10 mouse cellular contexts compared by ENCODE assay signal in genomic region chr14:50833964-50834363, GRCm38 (mm10). TPM values are rescaled to one million over a fixed set of nuclear protein-coding genes. Genes with fewer than 3 reads are reported as not detected.
DNase-seq lines count a peak whose midpoint lies in the region; ATAC-seq and TF ChIP-seq lines count a peak whose summit lies in the region.
"Had no signal": no experiment of that assay in that cellular context is flagged by ENCODE, and none has a peak within 500 bp of the region (broad histone marks: within the 10 kb centered on the region; RNA-seq: fewer than 3 reads in every experiment).

No protein-coding gene starts in this region.

- H3K27me3 ChIP-seq in CH12.LX (replicated peaks) = no peaks in the 10 kb centered on the region
- no peaks in the 10 kb centered on the region for H3K27me3 ChIP-seq in forebrain, embryonic 16.5 days (replicated peaks; ENCODE audit: control insufficient read depth, insufficient read depth, low read length)

- no peak overlapping the region for H3K4me2 ChIP-seq in CH12.LX (ENCODE audit: insufficient read depth, low read depth, poor library complexity, severe bottlenecking)
- no peak overlapping the region for H3K4me2 ChIP-seq in forebrain, embryonic 16.5 days (ENCODE audit: low read length)

- no peak for DNase-seq in frontal cortex, postnatal 36 days (ENCODE audit: low spot score in 2 of 2)
- peak; percentile 36 for DNase-seq in CH12.LX (ENCODE audit: extremely low read depth)
- DNase-seq in cerebellum, postnatal 25 days = peak; percentile 70 to 82
- DNase-seq in lung, postnatal 14 days = peak; percentile 32
- no peak for DNase-seq in layer of hippocampus, postnatal 36 days
- DNase-seq: embryo, embryonic 11 days had no signal

- 86% methylated on average over 10 of the region's 10 CpGs for WGBS in forebrain, embryonic 16.5 days

- ATAC-seq in frontal cortex, adult (ENCODE audit: low TSS enrichment) = 0 out of 2 replicates have a peak, but pooled peaks have one; percentile 16
- ATAC-seq in forebrain, embryonic 16.5 days = no peak
- ATAC-seq in inflammation-experienced regulatory T-cells, adult 6 months = no peak

- H3K79me2 ChIP-seq in CH12.LX (replicated peaks; ENCODE audit: control insufficient read depth, extremely low read depth, insufficient read depth, poor library complexity, severe bottlenecking) = no peaks in the 10 kb centered on the region

- no peak for TF ChIP-seq CTCF in CH12.LX (conservative IDR thresholded peaks at IDR 0.05 in 1 of 2, IDR thresholded peaks at IDR 0.05 in 1 of 2; ENCODE audit: low read depth in 2 of 2, low read length in 2 of 2)

- in situ Hi-C loops in CH12.LX (cut with MboI; ENCODE audit: low pct_ligation_motif_present, low pct_unique_long_range_greater_than_20kb, low sequenced_read_pairs) = no loop called here

- no peak for TF ChIP-seq EP300 in CH12.LX (IDR thresholded peaks at IDR 0.05; ENCODE audit: low read length)

- no peak overlapping the region for H3K27ac ChIP-seq in CH12.LX (ENCODE audit: insufficient read depth, low read depth)
- no peak overlapping the region for H3K27ac ChIP-seq in forebrain, embryonic 16.5 days (ENCODE audit: low read length)

- H3K36me3 ChIP-seq in CH12.LX (replicated peaks in 1 of 2; ENCODE audit: control insufficient read depth in 1 of 2, insufficient read depth in 1 of 2, low read length in 1 of 2) = peaks cover 47 to 86% of the 10 kb centered on the region in 2 experiments
- H3K36me3 ChIP-seq in forebrain, embryonic 16.5 days (ENCODE audit: control insufficient read depth, insufficient read depth) = no peaks in the 10 kb centered on the region

- no peak overlapping the region for H3K4me3 ChIP-seq in CH12.LX (replicated peaks in 1 of 3; ENCODE audit: low read depth in 2 of 3, low read length in 2 of 3, poor library complexity in 1 of 3)
- H3K4me3 ChIP-seq in forebrain, embryonic 16.5 days (replicated peaks; ENCODE audit: low read length) = no peak overlapping the region

- TF ChIP-seq POLR2A in CH12.LX (IDR thresholded peaks at IDR 0.05; ENCODE audit: low read depth, low read length) = no peak

- H3K9me3 ChIP-seq in CH12.LX (replicated peaks; ENCODE audit: low read length) = no peaks in the 10 kb centered on the region
- no peaks in the 10 kb centered on the region for H3K9me3 ChIP-seq in forebrain, embryonic 16.5 days (ENCODE audit: control insufficient read depth, low read length)

- H3K9ac ChIP-seq in CH12.LX (ENCODE audit: insufficient read depth, low read depth) = no peak overlapping the region
- no peak overlapping the region for H3K9ac ChIP-seq in forebrain, embryonic 16.5 days (replicated peaks; ENCODE audit: low read depth, low read length)

- TF ChIP-seq RAD21 in CH12.LX (IDR thresholded peaks at IDR 0.05; ENCODE audit: low read depth, low read length) = no peak

- dilution Hi-C loops in CH12.LX (cut with MboI; ENCODE audit: extremely low pct_ligation_motif_present, extremely low pct_unique_long_range_greater_than_20kb, low sequenced_read_pairs) = no loop called here

- H3K4me1 ChIP-seq in CH12.LX (ENCODE audit: control insufficient read depth in 1 of 2, insufficient read depth in 2 of 2) = peaks cover 0 to 20% of the 10 kb centered on the region in 2 experiments; a peak in 2 of 4 replicates
- H3K4me1 ChIP-seq in forebrain, embryonic 16.5 days (replicated peaks; ENCODE audit: control insufficient read depth, insufficient read depth, low read length) = no peaks in the 10 kb centered on the region

TF ChIP-seq in CH12.LX, 34 proteins besides CTCF, POLR2A, EP300 and RAD21:
- TF ChIP-seq BHLHE40 (IDR thresholded peaks at IDR 0.05; ENCODE audit: low read depth, low read length) (no peak), SMC3 (IDR thresholded peaks at IDR 0.05; ENCODE audit: low read depth, low read length) (no peak), ZKSCAN1 (IDR thresholded peaks at IDR 0.05; ENCODE audit: borderline replicate concordance, low read depth, low read length) (no peak), MAFK (IDR thresholded peaks at IDR 0.05; ENCODE audit: insufficient replicate concordance, low read length) (no peak), GABPA (IDR thresholded peaks at IDR 0.05; ENCODE audit: insufficient replicate concordance, low read depth, low read length) (no peak), ZMIZ1 (IDR thresholded peaks at IDR 0.05; ENCODE audit: low read depth, low read length) (no peak), ELF1 (IDR thresholded peaks at IDR 0.05; ENCODE audit: low read depth, low read length) (no peak), IRF4 (IDR thresholded peaks at IDR 0.05; ENCODE audit: low read depth, low read length) (no peak), SIN3A (IDR thresholded peaks at IDR 0.05; ENCODE audit: low read length) (no peak), UBTF (IDR thresholded peaks at IDR 0.05; ENCODE audit: low read depth, low read length) (no peak)
TF ChIP-seq in CH12.LX: peak in this region for 0.

RNA-seq across cellular contexts. Expression of gene Parp2, which starts 26.3 kb away (rescaled TPM):
- total RNA-seq in CH12.LX (2012; rRNA removed) (55.9 and 64.6 TPM in 2 replicates), CH12.LX (2014; rRNA removed) (95.9 and 117 TPM in 2 replicates)
- 82.3 and 90.9 TPM in 2 replicates for polyA plus RNA-seq in CH12.LX (2012; ENCODE audit: insufficient read length, low read depth)
- 53.3 and 56.7 TPM in 2 replicates for polyA plus RNA-seq in forebrain, embryonic 16.5 days (2015; fragmentation: Nextera tagmentation; extraction: Ambion mirVana)
- 10 to 100 TPM; 25.3 to 31.1 TPM for total RNA-seq in layer of hippocampus, postnatal 36 days (2021)
- 100 to 1,000 TPM in 2 of 3 experiments, 10 to 100 TPM in 1; 75.1 to 115 (median 101) TPM for polyA plus RNA-seq in inflammation-experienced regulatory T-cells, adult 6 months (2017; shearing (Covaris generic))

RNA-seq across cellular contexts. Expression of gene Ccnb1ip1, which starts 26.4 kb away (rescaled TPM):
- 2.7 and 4.2 TPM in 2 replicates for total RNA-seq in CH12.LX (2012; rRNA removed)
- total RNA-seq in CH12.LX (2014; rRNA removed) = not detected in 2 replicates
- polyA plus RNA-seq in CH12.LX (2012; ENCODE audit: insufficient read length, low read depth) = not detected in 2 replicates
- not detected in 2 replicates for polyA plus RNA-seq in forebrain, embryonic 16.5 days (2015; fragmentation: Nextera tagmentation; extraction: Ambion mirVana)
- not detected for total RNA-seq in layer of hippocampus, postnatal 36 days (2021)
- not detected for polyA plus RNA-seq in inflammation-experienced regulatory T-cells, adult 6 months (2017; shearing (Covaris generic))
- polyA plus RNA-seq: large intestine, adult 2 months had no signal

RNA-seq across cellular contexts. Expression of gene Tep1, which starts 36.4 kb away (rescaled TPM):
- total RNA-seq in CH12.LX (2012; rRNA removed) (12.2 and 14.7 TPM in 2 replicates), CH12.LX (2014; rRNA removed) (3.5 and 4.1 TPM in 2 replicates)
- 12.9 and 14.0 TPM in 2 replicates for polyA plus RNA-seq in CH12.LX (2012; ENCODE audit: insufficient read length, low read depth)
- polyA plus RNA-seq in forebrain, embryonic 16.5 days (2015; fragmentation: Nextera tagmentation; extraction: Ambion mirVana) = 1.1 and 2.2 TPM in 2 replicates
- total RNA-seq in layer of hippocampus, postnatal 36 days (2021) = 1 to 10 TPM; 2.0 to 4.6 TPM
- 10 to 100 TPM; 16.0 to 28.0 (median 19.8) TPM for polyA plus RNA-seq in inflammation-experienced regulatory T-cells, adult 6 months (2017; shearing (Covaris generic))

RNA-seq across cellular contexts. Expression of gene Ttc5, which starts 48.6 kb away (rescaled TPM):
- total RNA-seq in CH12.LX (2012; rRNA removed) = 53.4 and 57.8 TPM in 2 replicates
- 65.0 and 72.1 TPM in 2 replicates for total RNA-seq in CH12.LX (2014; rRNA removed)
- 44.3 and 44.5 TPM in 2 replicates for polyA plus RNA-seq in CH12.LX (2012; ENCODE audit: insufficient read length, low read depth)
- 124 and 132 TPM in 2 replicates for polyA plus RNA-seq in forebrain, embryonic 16.5 days (2015; fragmentation: Nextera tagmentation; extraction: Ambion mirVana)
- 10 to 100 TPM; 63.5 to 65.5 TPM for total RNA-seq in layer of hippocampus, postnatal 36 days (2021)
- polyA plus RNA-seq in inflammation-experienced regulatory T-cells, adult 6 months (2017; shearing (Covaris generic)) = 100 to 1,000 TPM in 2 of 3 experiments, 10 to 100 TPM in 1; 98.6 to 131 (median 123) TPM

Comparison
In these comparisons a context has a peak if more than half of its experiments do, and no peak if none do; other contexts are left out.
1. DNase-seq: peak in CH12.LX (single experiment), cerebellum, postnatal 25 days (2 of 2) and lung, postnatal 14 days (single experiment); none in frontal cortex, postnatal 36 days (0 of 2) and layer of hippocampus, postnatal 36 days (0 of 2).